Mouse (Mus musculus): ENCODE data around the gene Wnt2.

The Wnt2 gene

GRCm38 (mm10) chr6:17978324-17978723, 52.1 kb downstream of the Wnt2 start:
- no peak for DNase-seq (ENCODE audit: low read depth, low spot score)

GRCm38 (mm10) chr6:17977165-17977564, 53.2 kb downstream of the Wnt2 start:
- DNase-seq (ENCODE audit: low read depth, low spot score): no peak

- no peak for DNase-seq (ENCODE audit: low read depth, low spot score)
These were observed 56.0 kb downstream of the Wnt2 start for GRCm38 (mm10) chr6:17974416-17974815.

- no peak for DNase-seq (ENCODE audit: low read depth, low spot score)
These were observed 59.0 kb downstream of the Wnt2 start for GRCm38 (mm10) chr6:17971393-17971792.

- no peak for DNase-seq (ENCODE audit: low read depth, low spot score)
These were observed 60.6 kb downstream of the Wnt2 start for GRCm38 (mm10) chr6:17969815-17970214.

- peak; percentile 87 for DNase-seq (ENCODE audit: low read depth, low spot score)
These were observed 61.8 kb downstream of the Wnt2 start for GRCm38 (mm10) chr6:17968467-17969144.

GRCm38 (mm10) chr6:17963455-17963854, 66.9 kb downstream of the Wnt2 start:
- DNase-seq (ENCODE audit: low read depth, low spot score): no peak

GRCm38 (mm10) chr6:17951779-17952178, 78.6 kb downstream of the Wnt2 start:
- no peak for DNase-seq (ENCODE audit: low read depth, low spot score)

- DNase-seq (ENCODE audit: low read depth, low spot score): no peak
These were observed 81.3 kb downstream of the Wnt2 start for GRCm38 (mm10) chr6:17949103-17949502.

- DNase-seq (ENCODE audit: low read depth, low spot score): no peak
These were observed 83.1 kb downstream of the Wnt2 start for GRCm38 (mm10) chr6:17947130-17947831.

- no peak for DNase-seq (ENCODE audit: low read depth, low spot score)
These were observed 83.9 kb downstream of the Wnt2 start for GRCm38 (mm10) chr6:17946456-17946855.

- DNase-seq (ENCODE audit: low read depth, low spot score): no peak
These were observed 86.3 kb downstream of the Wnt2 start for GRCm38 (mm10) chr6:17943877-17944617.

- no peak for DNase-seq (ENCODE audit: low read depth, low spot score)
These were observed 88.0 kb downstream of the Wnt2 start for GRCm38 (mm10) chr6:17942344-17942743.

- no peak for DNase-seq (ENCODE audit: low read depth, low spot score)
These were observed 88.5 kb downstream of the Wnt2 start for GRCm38 (mm10) chr6:17941916-17942315.

All from mesoderm, embryonic 11.5 days (tissue).